Mouse (Mus musculus) E14TG2a.4 (cell line): ENCODE results near the gene Plekhh3.

ENCODE experiments used
- CTCF ChIP-seq: conservative IDR thresholded peaks from 2 replicates; pipeline ENCODE4 v1.5.1; 2014; ENCODE audit warnings: low read length
- NANOG ChIP-seq: IDR thresholded peaks from 2 replicates; pipeline ENCODE4 v1.6.1; 2014; ENCODE audit warnings: borderline replicate concordance, low read length, mixed read lengths
- POU5F1 ChIP-seq: IDR thresholded peaks from 2 replicates; pipeline ENCODE4 v1.6.1; 2014; ENCODE audit warnings: low read length, borderline replicate concordance

DNA sequence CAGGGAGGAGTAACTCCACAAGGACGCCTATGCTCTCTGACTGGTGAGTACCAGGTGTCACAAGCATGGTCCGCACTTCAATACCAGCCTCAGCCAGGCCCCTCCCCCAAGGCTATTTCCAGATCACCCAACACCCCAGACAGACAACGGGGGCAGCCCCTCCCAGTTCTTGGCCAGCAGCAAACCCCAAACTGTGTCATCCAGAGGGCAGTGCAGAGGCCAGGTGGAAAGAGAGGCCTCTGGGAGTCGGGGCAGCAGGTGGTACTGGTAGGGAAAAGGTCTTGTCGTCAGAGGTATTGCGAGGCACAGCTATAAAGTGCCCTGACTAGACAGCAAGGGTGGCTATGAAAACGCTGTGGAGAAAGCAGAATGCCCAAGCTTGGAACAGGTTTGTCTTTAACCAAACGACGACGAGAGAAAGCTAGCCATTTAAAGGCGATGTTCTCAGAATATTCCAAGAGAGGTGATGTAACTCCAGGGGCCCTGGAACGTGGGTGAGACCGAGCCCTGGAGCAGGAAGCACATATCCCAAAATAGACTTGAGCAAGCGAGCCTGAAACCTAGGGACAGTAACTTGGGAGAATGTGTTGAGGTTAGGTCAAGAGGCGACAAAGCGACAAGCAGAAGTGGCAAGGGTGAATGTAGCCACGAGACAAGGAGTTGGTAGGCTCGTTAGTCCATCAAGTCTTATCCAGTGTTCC, 40.9 kb downstream of the Plekhh3 start:
- TF ChIP-seq CTCF (no peak), NANOG (no peak), POU5F1 (no peak)
